Mouse (Mus musculus) thymus, postnatal 0 days (tissue): ENCODE measurements at regions not wholly inside any gene's neighbourhood (a gene's known extent, or its start where the extent isn't known, plus 50 kb on each side); places are given as distances from the start of the nearest gene placed in this dataset.

Experiments
- DNase-seq: peaks from one replicate; pipeline ENCODE4 v3.0.0-alpha.2; 2015; ENCODE audit warnings: low spot score

DNA sequence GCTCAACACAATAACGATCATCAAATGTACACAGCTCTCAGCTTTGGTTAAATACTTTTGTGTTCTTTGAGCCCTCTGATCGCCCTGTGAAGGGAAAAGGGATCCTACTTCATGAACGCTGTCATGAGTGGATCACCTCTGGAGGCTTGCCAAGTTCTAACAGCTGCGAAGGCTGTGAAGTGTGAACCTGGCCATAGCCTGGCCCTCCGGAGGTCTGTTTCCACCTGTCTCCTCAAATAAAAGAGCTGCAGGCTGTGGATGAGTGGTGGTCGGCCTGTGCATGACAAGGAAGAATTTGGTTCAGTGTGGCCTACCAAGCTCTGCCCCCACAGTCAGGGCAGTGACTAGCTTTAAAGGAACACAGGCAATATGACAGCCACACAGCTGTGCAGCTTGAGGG is 122.0 kb downstream of the Gm12728 start:
- DNase-seq, result no peak

DNA sequence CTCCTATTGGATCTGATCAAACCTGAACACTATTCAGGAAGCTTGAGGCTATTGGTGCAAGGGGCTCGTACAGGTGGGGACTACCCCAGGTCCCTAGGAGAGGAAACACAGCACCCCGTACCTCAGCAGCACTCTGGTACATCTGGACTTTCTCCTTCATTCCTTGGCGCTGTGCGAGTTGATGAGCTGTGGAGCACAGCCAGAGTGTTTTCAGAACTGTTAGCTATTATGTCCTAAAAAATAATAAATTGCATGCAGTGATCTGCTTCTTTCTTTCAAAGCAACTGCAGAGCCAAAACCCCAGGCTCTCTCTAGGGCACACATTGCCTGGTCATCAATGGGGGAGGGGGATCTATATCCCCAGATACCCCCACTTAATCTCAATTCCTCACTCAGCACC is 122.6 kb downstream of the Gm12728 start:
- no peak for DNase-seq

DNA sequence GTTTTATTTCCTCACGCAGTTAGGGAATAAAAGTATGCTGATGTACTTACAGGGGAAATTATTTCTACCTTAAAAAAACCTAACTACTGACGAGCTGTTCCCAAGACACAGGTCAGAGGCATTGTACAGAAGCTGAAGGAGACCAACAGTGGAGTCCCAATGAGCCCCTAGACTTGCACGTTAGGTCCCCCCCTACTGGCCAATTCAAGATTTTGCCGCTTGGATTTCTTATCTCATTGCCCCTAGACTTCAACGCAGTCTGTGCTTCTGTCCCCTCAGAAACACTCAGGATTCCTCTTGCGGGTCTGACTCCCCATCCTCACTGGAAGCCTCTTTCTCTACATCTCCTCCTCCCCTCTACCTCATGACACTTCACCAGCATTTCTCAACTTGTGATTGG is 125.3 kb downstream of the Gm12728 start:
- no peak for DNase-seq

DNA sequence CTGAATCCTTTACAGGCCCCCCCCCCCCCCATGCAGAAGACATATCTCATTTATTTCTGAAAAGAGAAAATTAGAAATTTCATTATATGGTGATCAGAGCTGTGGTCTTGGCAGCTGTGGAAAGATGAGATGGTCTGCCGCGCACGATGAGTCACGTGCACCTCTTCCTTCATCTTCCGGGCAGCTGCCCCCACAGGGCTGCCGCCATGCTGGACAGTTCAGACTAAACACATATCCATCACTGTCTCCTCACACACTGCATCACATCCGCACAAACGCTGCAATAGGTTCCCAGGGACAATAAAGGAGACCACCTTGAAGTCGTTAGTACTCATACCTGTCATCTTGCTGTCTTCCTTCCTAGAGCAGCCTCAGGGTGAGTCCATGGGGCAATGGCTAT is 126.6 kb downstream of the Gm12728 start:
- DNase-seq, result no peak

DNA sequence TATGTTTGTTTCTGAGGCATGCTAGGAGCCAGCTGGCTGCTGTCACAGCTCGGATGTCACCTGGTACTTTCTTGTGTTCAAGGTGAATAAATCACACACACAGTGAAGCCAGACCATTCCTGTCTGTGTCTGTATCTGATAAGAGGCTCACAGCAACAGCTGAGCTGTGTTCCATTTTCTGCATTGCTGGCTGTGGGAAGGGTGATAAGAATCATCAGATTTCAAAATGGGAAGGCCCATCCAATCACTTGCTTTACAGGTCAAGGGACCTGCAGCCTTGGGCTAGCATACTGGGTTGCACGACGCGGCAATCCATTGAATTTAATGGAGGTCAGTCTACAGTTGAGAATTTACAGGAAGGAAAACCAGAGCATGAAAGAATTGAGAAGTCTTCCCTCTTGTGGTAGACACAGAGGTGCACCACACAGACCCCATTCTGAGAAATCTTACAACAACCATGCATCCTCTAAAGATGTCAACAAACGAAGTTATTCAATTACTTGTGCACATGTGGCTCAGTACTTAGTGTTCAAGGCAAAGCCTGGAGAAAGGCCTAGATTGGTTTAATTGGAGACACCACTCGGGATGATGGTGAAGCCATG is 135.2 kb downstream of the Gm12728 start:
- DNase-seq, result no peak

DNA sequence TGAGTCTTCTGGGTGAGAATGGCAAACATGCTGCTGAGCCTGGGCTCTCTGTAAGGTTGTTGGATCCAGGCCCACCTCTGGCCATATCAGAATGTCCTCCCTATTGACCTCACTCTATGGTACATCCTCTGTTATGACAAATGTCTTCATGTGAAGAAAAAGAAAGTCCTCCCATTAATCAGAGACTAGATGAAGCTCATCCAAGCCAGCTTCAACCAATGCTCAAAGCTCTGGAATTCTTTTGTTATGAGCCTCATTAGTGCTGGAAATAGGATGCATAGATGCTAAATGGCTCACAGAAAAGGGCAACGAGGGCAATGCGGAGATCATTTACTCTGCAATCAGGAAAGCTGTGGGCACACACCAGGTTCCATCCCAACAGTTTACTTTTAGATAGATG is 135.8 kb downstream of the Gm12728 start:
- no peak for DNase-seq

DNA sequence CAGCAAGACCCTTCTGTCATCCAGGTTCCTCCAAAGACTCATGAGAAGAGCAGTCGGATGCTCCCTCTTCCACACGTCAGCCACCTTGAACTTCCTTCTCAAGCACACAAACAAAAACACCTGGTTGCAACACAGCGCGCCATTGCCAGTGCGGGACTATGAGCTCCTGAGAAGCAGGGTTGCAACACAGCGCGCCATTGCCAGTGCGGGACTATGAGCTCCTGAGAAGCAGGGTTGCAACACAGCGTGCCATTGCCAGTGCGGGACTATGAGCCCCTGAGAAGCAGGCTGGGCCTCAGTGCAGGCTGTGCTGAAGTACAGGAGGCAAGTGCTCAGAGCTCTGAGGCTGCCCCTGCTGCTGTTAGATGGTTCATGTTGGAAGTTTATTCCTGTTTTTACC is 140.0 kb downstream of the Gm12728 start:
- no peak for DNase-seq

DNA sequence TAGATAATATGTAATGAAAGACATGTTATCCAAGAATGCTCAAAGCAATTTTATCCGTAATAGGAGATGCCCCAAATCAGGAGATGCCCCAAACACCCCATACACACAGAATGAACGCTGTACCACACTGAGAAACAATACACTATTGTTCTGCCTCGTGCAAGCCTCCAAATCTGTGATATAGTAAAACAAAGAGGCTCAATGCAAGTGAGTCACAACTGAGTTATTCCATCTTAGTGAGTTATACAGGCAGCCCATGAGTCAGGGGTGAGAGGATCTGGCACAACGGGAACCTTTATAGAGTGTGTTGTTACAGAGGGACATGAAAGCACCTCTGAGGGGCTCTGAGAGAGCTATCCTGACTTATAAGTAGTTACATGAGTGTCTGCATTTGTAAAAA is 145.3 kb downstream of the Gm12728 start:
- no peak for DNase-seq

DNA sequence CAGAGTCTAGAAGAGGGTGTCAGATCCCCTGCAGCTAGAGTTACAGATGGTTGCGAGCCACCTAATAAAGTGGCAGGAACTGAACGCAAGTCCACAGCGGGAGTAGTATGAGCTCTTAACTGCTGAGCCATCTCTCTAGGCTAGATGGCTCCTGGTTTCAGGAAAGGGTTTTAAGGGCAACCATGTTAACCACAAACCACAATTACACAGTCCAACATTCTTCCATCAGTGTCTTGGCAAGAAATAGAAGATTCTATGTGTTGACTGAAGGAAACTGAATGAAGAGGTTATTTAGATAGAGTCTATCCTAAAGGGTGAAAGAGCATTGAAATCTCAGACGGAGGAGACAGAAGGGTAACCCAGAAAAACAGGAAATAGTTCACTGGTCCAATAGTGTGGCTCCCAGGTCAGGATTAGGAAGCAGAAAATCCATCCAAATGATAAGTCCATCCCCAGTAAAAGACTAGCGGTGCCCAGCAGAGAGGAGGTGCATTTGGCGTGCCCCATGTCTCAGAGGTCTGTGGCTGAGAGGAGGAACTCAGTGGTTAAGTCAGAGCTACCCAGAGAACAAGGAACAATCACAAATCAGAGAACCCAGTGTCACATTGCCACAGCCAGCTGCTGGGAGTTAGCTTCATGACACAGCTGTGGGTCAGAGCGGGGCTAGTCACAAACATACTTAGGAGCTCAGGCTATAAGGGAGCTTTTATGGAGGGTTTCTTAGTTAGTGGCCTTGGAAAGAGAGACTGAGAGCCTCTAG is 147.3 kb downstream of the Gm12728 start:
- DNase-seq, result no peak

DNA sequence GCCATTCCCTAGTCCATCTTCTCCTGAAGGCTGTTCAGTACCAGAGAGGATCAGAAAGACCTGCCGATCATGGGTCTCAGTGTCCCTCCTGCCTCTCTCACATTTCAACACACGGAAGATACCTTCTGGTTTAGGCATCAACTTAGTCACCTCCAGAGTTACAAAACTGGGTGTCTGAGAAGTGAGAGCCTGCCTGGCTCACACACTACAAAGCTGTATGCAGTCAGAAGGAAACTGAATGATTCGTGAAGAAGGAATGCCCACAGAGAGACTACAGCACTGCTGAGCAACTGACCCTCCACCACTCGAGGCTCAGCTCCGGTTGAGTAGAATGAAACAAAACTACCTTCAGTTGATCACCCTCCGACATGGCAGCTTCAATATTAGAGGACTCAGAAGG is 147.9 kb downstream of the Gm12728 start:
- no peak for DNase-seq

DNA sequence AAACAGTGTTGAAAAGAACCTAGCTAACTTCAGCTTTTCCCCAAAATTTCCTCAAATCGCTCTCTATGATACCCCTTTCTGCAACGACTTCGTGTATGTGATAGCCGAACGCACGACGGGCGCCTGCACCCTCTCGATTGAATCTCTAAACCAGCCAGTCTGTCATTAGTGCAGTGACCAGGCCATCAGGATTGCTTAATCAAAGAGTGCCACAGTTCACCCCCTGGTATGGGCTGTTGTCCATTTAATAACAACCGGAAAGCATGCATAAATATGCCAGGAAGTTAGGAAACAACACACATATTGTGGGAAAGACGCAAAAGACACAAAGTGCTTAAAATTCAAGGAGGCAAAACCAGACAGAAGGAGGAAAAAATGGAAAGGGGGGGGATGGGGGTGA is 149.2 kb downstream of the Gm12728 start:
- no peak for DNase-seq

DNA sequence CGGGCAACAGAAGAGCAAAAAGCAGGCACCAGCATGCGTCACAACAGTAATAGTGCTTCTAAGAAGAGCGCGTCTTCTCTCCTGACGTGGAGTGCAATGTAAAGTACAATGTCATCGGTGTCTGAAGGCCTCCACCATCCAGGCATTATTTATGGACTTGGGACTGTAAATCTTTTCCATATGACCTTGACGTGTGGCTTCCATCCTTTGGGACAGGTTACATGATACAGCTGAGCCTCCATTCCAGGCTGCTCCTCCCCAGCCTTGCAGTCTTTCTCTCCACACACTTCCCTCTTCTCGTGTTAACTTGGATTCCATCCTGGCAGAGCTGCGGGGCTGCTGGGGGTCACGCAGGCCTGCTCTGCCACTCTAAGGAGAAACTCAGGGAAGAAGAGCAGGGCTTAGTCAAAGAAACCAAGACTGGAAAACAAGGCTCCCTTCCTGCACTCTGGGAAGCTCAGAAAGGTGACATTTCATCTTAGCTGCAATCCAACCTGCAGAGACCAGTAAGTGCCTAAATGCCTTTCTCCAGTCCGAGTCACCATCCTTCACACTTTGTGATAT is 150.0 kb downstream of the Gm12728 start:
- no peak for DNase-seq

DNA sequence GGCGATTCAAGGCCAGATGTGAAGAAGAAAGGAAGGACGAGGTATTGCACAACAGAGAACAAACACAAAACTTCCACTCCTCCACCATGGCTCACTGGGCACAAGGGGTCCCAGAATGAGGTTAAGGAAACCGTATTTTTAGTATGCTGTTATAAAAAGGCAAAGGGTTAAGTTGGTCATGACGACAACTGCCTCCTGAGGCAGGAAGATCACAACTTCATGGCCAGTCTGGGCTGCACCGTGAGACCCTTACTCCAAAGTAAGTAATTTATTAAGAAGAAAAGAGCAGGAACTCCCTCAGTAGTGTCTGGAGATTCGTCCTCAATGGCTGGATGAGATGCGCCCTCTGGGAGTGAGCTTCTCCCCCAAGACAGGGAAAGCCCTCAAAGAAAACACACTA is 151.2 kb downstream of the Gm12728 start:
- no peak for DNase-seq

DNA sequence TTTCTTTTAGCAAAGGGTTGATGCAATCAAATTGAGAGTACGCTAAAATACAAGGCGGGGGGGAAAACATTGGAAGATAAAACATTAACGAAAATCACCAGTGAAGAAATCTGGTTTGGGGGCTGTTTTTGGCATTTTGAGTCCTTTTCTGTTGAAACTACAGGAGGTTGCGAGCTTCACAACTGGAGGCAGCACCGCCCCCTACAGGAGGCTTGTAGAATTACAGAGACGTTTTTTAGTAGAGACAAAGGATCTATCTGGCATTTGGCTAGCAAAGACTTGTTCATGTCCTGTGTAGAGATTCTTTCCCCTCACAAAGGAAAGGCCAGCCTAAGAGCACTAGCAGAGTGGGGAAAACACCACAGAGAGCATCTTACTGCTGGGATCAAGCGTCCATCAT is 152.1 kb downstream of the Gm12728 start:
- DNase-seq, result peak; percentile 38

DNA sequence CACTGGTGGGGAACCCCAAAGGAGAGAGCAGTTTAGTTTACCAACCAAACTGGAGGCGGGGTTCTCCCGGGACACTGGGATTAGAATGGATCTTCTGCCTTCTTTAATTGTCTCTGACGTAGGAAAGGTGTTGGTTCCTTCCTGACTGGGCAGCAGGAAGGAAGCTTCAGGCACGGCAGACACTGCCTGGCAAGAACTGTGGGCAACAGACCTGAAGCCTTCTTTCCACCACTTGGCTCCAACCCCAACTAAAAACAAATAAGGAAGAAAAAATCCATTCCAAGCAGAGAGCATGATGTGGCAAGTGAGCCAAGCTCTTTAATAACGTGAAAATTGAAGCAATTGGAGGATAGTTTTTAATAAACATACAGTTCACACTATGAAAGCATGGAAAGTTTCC is 155.3 kb downstream of the Gm12728 start:
- no peak for DNase-seq

DNA sequence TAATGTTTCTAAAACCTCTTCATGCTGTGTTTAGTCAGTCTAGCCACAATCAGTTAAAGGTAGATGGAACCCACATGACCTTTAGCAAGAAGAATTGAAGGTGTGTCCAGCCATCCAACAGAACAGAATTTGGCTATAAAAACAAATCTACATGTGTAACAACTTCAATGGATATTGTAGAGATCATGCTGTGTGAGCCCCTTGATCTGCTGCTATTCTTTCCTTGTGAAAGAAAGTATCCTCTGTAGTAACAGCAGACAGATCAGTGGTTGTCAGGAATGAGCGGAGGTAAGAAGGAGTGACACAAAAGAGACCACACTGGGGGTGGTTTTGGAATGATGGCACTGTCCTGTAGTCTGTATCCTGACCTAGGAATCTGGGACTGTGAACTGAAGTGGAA is 156.3 kb downstream of the Gm12728 start:
- no peak for DNase-seq

DNA sequence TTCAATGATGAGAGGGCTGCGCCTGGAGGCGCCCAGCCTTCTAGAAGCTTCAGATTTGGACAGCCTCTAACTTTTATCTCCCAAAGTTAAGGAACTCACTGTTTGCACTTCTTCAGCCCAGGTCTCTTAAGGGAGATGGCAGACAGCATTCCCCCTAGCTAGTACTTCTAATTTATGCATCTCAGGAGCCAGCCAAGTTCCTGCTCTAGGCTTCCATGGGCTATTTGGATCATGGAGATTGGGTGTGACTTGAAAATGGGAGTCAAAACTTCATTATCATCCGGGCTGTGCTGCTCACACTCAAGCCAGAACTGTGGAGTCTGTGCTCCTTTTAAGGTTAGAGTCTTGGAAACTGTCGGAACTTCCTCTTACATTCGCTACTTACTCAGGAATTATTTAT is 158.7 kb downstream of the Gm12728 start:
- DNase-seq, result no peak

DNA sequence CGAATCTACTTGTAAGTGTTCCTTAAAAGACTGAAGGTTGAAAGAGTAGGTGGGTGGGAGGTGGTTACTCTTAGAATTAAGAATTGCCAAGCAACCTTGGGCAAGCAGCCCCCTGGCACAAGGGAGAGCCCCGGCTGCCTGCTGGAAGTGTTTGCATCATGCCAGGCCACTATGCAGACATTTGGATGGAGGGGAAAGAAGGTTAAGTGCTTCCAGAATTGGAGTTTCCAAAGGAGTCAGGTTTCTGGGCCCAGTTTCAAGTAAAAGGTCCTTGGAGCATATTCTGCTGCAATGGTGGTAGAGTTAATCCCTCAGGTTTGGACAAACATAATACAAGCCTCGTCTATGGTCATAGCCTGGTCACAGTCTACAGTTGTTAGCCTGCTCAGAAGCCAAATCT is 162.7 kb downstream of the Gm12728 start:
- no peak for DNase-seq

DNA sequence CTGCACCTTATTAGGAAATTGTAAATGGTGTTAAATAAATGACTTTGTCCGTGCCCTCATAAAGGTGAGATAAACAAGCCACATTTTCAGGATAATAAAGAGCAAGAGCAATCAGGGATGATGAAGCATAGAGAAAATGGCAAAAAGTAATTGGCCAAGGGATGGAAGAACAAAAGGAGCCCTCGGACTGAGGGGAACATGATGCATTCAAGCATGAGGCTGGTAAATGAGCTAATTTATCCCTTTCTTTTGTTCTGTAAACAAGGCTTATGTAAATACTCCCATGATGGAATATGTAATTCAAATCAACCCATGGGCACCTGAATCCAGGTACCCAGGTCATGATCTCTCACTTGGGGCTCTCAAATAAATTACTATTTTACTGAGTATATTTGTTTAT is 166.8 kb downstream of the Gm12728 start:
- no peak for DNase-seq

DNA sequence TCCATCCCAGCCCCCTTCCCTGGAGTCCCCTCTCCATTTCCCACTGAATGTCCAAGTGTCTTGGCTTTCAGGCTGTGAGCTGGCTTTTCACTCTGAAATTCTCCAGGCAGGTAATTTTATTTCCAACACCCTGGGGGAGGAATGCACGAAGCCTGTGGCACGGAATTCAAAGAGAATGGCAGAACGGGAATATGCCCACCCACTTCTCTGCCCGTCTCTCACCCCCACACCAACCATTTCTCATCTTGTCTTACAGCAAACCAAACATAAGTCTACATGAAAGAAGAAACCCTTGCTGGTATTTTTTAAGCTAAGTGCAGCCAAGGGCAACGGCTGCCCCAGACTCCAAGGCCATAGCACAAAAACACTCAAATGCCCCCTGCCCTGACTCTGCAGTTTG is 168.7 kb downstream of the Gm12728 start:
- no peak for DNase-seq

DNA sequence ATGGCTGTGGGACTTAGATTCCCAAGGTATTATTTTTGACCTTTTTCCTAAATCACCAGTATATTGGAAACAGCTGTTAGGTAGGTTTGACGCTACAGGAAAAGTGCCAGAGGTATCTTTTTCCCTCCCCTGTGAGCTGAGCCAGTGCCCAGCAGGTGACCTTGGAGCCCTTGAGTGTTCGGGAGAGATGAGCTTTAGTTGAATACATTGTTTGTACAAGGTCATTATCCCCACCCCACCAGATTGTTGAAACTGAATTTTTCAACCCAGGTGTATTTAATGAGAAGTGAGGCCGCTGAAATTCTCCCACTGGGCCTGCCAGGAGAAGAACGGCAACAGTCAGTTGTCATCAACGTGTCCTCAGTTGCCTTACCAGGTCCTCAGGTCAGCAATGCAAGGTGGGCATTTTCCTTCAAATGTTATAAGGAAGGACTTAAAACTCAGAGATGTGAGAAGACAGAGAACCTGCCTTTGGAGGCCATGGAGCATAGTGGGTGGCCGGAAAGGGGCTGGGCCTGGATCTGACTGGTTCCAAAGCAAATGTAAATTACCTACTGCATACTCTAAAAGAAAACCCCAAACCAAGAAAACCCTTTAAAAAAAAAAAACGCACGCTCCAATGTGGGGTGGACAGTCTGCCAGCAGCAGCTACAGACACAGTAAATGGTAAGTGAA is 172.2 kb downstream of the Gm12728 start:
- no peak for DNase-seq

DNA sequence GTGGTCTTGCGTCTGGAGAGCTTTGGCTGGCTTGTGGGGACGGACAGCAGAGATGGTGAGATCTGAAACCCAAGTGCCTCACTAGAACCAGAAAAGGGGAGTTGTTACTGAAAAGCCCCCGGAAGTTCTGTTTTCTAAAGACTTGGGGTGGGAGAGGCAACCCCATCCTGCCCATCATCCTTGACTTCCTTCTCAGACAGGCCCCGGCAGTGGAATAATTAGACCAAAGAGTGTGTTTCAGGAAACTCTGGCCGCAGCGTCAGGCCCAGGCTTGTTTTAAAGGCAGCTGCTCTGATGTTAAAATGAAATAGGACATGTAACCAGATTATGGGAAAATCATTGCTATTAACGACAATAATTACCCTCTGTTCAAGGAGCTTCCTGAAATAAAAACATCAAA is 172.9 kb downstream of the Gm12728 start:
- no peak for DNase-seq

DNA sequence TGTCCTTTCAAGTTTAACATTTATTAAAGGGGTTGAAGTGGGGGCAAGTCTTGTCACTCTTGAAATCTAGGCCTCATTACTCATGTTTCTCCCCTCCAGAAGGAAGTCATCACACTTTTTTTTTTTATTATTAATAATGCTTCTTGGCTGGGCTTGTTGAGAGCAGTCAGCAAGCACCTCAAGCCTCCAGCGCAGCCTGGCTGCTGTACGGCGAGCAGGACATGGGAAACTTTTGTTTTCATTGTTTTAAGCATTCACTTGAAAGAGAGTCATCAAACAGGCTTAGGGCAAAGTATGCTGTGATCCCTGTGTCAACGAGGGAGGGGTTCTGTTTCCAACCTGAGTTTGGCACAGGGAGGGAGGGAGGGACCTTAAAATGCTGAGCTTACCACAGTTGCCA is 178.7 kb downstream of the Gm12728 start:
- no peak for DNase-seq
